Mouse (Mus musculus) heart, embryonic 15.5 days (tissue): ENCODE measurements around the gene Klhl33. TPM values are rescaled to one million over a fixed set of nuclear protein-coding genes. Genes with fewer than 3 reads are reported as not detected.

Experiments used
- polyA plus RNA-seq: library from polyadenylated mRNA; unstranded; fragments of >200 nt; fragmentation: Nextera tagmentation; extraction: Ambion mirVana; gene quantifications from 2 replicates; pipeline ENCODE4 v1.2.1, GENCODE M21; 2015

Klhl33 gene
- polyA plus RNA-seq, 1 experiment from 2014 or later, result 0.08 TPM

Other genes with a start within 250 kb of the Klhl33 start
- not detected in 2 replicates for gene Olfr747, start 204.3 kb downstream of the Klhl33 start, polyA plus RNA-seq
- gene Olfr748, start 190.1 kb downstream of the Klhl33 start, polyA plus RNA-seq, result not detected in 2 replicates
- not detected in 2 replicates for gene Olfr749, start 152.4 kb downstream of the Klhl33 start, polyA plus RNA-seq
- gene Ttc5, start 112.0 kb downstream of the Klhl33 start, polyA plus RNA-seq, result 42.5 and 49.2 TPM in 2 replicates
- gene Ccnb1ip1, start 89.8 kb downstream of the Klhl33 start, polyA plus RNA-seq, result not detected in 2 replicates
- 36.5 and 37.5 TPM in 2 replicates for gene Parp2, start 89.7 kb downstream of the Klhl33 start, polyA plus RNA-seq
- 4.8 and 6.7 TPM in 2 replicates for gene Tep1, start 26.9 kb downstream of the Klhl33 start, polyA plus RNA-seq
- gene Osgep, start 27.4 kb upstream of the Klhl33 start, polyA plus RNA-seq, result 117 and 133 TPM in 2 replicates
- 107 and 120 TPM in 2 replicates for gene Apex1, start 27.5 kb upstream of the Klhl33 start, polyA plus RNA-seq
- 29.8 and 39.6 TPM in 2 replicates for gene Pip4p1, start 33.3 kb upstream of the Klhl33 start, polyA plus RNA-seq
- gene Pnp, start 33.6 kb upstream of the Klhl33 start, polyA plus RNA-seq, result 29.6 and 37.3 TPM in 2 replicates
- not detected in 2 replicates for gene Gm49342, start 47.0 kb upstream of the Klhl33 start, polyA plus RNA-seq
- gene Pnp2, start 58.5 kb upstream of the Klhl33 start, polyA plus RNA-seq, result 0.18 and 0.41 TPM in 2 replicates
- 0.36 and 0.42 TPM in 2 replicates for gene Rnase10, start 110.2 kb upstream of the Klhl33 start, polyA plus RNA-seq
- gene Rnase9, start 144.4 kb upstream of the Klhl33 start, polyA plus RNA-seq, result not detected in 2 replicates
- not detected in 2 replicates for gene Rnase11, start 152.7 kb upstream of the Klhl33 start, polyA plus RNA-seq
- not detected in 2 replicates for gene Rnase12, start 160.2 kb upstream of the Klhl33 start, polyA plus RNA-seq
- not detected in 2 replicates for gene Olfr750, start 176.9 kb upstream of the Klhl33 start, polyA plus RNA-seq
- gene Rnase4, start 193.6 kb upstream of the Klhl33 start, polyA plus RNA-seq, result 26.3 and 31.6 TPM in 2 replicates
- 4.1 TPM in 2 replicates for gene Ang, start 193.6 kb upstream of the Klhl33 start, polyA plus RNA-seq
- not detected in 2 replicates for gene Eddm3b, start 216.9 kb upstream of the Klhl33 start, polyA plus RNA-seq
- 0.66 and 1.2 TPM in 2 replicates for gene Rnase6, start 226.4 kb upstream of the Klhl33 start, polyA plus RNA-seq
- gene Rnase1, start 249.3 kb upstream of the Klhl33 start, polyA plus RNA-seq, result 0.96 and 1.2 TPM in 2 replicates